Mouse (Mus musculus) left cerebral cortex, postnatal 14 days (tissue): ENCODE results near the gene Gm15737. TPM values are rescaled to one million over a fixed set of nuclear protein-coding genes. Genes with fewer than 3 reads are reported as not detected.

Source experiments
- DNase-seq, 2 experiments: peaks; one replicate each; pipeline ENCODE4 v3.0.0; 2021 to 2022; ENCODE audit warnings: low spot score in 2 of 2, mixed read lengths in 1 of 2
- intact Hi-C: fragments of 180-260 bp; cut with DNase I; formaldehyde crosslinking; loops from one replicate; pipeline ENCODE4 v1.15.1; 2025
- total RNA-seq, 2 experiments: library from RNA; stranded (reverse); gene quantifications; 2 replicates each; pipeline ENCODE4 v1.2.3; 2021

Gene Gm15737
- total RNA-seq, 2 experiments from 2014 or later, result not detected

DNA sequence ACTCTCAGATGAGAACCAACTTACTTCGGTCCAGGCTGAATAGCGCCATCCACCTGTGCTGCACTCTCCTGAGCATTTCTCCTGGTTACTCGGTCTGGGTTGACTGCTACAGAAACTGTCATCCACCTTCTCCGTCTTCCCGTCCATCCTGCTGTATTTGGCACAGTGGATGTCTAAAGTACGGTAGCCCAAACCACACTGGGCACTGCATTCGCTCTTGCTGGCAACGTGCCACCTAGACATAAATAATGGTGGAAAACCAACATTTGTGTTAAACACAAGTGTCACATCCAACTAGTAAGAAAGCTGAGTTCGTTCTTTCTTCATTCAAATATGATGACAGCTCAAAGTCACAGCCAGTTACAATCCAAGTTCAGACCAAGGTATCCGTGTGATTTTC lies 3.6 kb downstream of the Gm15737 start:
- DNase-seq, result no peak
- intact Hi-C loops, result no loop called here

DNA sequence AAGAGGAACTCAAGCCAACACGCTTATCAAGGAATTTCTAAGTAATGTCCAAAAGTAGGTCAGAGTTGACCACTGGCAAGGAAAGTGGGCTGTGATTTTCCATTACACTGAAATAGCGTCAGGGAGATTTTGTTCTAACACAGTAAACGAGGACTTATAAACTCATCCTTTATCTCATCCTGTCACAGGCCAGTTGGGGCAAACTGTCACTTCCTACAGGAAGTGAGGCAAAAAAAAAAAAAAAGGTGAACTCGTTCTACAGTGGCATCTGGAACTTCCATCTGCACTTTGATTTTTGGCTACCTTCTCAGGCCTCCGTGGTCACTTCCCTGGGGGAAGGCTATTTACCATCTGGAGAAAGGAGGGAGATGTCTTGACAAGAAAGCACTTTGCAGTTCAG lies 5.7 kb downstream of the Gm15737 start:
- DNase-seq, result no peak
- intact Hi-C loops, result no loop called here

DNA sequence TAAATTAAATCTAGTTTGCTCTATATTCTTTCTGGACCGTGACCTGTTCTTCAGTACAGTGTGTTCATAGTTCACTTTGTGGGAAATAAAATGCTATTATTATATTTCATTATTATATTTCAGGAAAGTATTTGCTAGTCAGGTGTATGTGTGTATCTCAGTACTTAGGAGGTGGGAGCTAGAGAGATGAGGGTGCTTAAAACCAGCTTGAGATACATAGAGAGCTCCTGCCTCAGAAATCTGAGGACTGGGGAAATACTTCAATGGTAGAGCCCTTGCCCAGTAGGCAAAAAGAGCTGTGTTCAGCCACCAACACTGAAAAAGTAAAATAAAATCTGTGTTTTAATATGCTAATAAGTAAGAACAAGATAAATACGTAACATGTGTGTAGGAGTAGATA lies 6.2 kb downstream of the Gm15737 start:
- intact Hi-C loops, result no loop called here
- DNase-seq, result no peak

DNA sequence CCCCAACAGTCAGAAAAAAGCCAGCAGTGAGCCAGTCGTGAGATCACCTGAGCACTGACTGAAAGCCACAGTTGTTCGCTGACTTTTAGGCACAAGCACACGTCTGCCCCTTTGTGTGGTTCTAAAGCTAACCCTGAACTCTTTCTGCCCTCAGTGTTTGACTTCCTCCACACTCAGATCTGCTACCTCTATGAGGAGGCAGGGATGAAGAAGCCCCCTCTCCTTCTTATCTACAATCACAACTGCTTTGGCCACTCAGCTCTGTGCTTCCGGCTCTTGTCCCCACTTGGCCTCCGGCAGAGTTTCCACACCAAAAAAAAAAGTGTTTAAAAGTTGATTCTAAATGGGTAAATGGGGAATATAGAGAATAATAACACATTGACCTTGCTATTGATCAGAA lies 7.0 kb downstream of the Gm15737 start:
- no peak for DNase-seq
- intact Hi-C loops, result no loop called here

DNA sequence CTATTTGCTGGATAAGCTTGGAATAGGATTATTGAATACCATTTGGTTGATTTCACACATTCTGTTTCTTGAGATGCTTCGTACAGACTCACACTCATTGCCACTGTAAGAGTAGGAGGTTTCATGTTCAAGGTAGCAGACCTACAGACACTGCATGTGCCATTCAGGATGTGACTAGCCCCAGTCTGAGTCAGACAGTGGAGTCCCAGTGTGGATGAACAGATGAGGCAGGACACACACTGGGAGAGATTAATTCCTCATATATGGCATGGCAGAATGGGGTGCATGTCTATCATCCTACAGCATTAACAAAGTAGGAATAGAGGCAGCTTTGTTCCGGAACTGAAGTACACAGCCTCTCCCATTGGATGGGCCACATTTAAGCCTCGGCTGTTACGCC lies 8.1 kb downstream of the Gm15737 start:
- DNase-seq, result no peak
- intact Hi-C loops, result no loop called here

DNA sequence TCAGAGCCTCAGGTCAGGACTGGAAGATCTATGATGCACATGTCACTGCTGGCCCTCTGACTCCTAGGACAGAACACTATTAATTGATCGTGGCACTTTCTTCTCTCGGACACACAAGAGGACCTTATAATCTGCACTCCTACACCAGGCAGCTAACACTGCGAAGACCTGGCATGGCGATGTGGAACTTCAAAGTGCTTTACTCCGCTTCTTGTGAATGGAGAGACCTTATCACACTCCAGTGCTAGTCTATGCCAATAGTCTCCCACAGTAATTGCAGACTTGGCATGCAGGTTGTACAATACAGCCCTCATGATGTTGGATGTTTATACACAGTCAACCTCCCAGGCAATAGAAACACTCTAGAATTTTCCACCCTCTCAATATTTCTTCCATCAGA lies 9.6 kb downstream of the Gm15737 start:
- intact Hi-C loops, result no loop called here
- DNase-seq, result no peak

DNA sequence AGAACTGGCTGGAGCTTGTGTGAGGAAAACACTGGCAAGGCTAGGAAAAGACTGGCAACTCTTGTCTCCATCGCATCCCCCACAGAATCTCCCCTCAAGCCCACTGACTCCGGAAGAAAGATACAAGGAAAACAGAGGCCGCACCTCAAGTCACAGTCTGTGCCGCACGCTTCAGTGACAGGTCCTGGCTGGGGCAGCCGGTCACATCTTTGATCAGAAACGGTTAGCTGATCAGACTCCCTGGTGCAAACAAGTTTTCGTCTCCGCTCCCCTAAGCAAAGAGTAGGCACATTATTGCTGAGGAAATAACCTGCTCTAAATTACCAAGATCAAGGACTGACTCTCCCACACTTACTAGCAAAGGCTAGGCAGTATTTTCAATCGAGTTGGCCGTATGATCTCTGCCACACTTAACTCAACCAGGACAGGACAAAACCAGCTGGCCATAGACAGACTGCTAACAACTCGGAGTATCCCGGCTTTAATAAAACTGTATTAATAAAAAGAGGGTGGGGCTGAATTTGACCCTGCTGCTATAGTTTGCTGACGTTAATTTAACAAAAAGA lies 10.6 kb downstream of the Gm15737 start:
- no peak for DNase-seq
- intact Hi-C loops, result no loop called here

DNA sequence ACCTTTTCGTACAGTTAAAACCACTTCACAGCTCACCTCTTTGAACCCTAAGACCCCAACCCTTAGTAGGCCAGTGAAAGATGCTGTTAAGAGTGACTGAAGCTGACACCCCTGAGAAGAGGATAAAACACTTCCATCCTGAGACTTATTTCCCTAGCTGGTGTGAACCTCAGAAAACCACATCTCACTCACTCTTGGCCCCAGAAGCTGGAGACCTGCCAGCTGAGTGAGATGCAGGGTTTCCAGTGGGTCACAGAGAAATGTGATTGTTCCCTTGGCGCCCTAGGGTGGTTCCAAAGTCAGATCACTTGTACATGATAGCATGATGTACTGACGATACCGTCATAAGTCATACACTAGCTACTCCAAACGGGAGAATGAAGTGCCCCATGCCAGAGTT lies 13.3 kb downstream of the Gm15737 start:
- intact Hi-C loops, result no loop called here
- DNase-seq, result no peak

DNA sequence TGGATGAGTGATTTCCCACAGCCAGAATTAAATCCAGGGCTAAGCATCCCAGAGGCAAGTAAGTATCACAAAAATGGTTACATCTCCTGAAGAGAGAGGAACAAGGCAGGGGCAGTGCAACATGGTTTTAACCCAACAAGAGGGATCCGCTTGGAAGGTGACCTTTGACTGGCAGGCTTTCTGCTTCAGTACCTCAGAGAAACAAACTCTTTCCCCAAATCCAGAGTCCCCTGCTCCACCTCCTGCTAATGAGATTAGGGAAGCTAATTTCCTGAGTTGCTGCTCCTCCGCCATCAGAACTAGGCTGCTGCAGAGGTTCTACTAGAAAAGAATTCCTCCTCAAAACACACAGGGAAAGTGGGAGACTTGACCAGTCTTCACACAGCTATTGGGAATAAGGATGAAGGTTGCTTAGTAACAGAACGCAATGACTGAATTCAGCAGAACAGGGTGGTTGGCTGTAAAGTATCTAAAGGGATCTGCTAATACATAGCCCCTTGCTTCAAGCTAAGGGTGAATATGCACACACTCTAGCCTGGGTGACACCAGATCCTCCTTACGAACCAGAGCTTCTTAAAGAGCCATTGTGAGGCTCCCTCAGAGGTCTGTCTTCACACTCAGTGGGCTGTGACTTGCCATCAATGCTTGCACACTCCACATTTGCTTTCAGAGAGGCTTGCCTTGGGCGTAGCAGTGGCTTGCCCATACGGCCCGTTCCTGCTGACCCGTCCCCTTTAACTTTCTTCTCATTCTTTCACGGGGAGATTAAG lies 14.2 kb downstream of the Gm15737 start:
- intact Hi-C loops, result no loop called here
- no peak for DNase-seq

DNA sequence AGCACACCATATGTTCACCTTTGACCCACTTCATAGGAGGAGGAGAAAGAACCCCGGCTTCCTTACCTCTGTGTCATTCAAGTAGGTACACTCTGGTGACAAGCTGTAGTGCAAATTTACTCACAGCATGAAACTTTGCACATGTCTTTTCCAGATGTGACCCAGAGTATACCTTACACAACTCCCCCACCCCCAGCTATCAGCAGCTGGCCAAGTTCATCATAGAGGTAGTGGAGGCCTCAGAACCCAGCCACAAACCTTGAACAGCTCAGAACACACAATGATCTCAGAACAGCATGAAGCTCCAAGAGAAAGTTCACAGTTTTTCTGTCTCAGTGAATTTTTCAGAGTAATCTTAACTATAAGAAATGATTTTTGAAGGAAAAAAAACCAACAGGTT lies 22.4 kb downstream of the Gm15737 start:
- DNase-seq, result no peak
- intact Hi-C loops, result no loop called here

DNA sequence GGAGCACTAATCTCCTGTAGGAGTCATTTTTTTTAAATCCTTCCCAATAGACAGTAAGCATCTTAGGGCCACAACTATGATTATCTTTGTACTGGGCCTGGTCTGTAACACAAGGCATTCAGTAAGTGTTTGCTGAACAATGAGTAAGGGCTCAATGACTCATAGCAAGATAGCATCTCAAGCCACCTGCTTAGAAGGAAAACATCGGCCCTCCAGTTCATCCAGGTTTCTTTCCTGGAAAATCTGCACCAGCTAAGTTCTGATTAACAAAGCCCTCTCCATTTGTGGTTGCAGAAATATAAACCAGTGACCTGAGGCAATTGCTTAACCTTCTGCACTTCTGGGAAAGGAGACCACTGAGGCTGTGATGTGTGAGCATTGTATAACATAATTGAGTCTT lies 34.9 kb downstream of the Gm15737 start:
- intact Hi-C loops, result no loop called here

DNA sequence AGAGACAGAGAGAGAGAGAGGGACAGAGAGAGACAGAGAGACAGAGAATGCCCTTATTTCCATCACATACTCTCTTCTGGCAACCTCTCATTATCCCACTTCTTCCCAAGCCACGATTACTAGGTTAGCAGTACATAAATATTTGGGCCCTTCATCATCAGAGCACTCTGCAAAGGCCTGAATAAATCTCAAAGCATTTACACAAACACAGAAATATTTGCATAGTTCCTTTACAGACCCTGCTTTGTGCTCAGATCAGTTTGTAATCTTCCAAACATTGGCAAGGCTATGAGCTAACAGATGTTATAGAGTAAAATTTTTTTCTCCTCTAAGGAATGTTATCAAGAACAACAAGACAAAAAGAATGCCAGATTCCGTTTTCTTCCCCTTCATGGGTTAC lies 35.3 kb downstream of the Gm15737 start:
- intact Hi-C loops, result no loop called here
- DNase-seq, result no peak

More for the DNA sequence above, 34.9 kb downstream of the Gm15737 start:
- DNase-seq, result no peak

DNA sequence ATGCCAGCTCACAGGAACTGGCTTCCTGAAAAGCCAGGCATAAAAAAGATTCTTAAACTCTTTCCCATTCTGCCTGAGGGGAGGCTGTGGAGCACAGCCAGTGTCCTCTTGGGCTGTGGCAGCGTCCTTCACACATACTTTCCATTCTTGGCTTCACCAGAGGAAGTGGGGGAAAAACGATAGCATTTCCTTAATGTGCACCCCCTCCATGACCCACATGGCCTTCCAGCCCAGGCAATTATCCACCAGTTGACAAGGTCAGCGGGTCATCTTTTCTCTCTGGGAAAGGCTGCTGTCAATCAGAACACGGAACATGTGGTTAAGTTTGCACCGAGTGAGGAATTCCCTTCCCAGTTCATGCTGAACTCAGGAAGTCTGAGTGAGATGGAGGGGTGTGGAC lies 36.8 kb downstream of the Gm15737 start:
- intact Hi-C loops, result no loop called here
- DNase-seq, result no peak

DNA sequence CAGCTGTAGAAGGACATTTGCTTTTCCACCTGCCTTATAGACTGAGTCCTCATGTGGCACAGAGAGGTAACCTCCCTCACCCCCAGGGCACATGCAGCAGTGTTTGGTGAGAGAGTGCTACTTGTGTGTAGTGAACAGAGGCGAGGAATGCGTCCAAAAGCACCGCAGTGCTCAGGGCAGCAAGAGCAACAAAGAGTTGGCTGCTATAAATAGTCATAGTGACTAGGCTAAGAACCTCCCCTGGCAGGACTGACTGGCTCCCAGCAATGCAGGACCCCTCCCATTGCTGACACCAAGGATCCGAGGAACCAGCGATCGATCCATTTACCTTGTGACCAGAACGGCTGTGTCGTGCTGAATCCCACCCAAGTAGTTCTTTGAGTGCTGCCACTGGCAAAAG lies 40.2 kb downstream of the Gm15737 start:
- intact Hi-C loops, result no loop called here
- DNase-seq, result no peak

DNA sequence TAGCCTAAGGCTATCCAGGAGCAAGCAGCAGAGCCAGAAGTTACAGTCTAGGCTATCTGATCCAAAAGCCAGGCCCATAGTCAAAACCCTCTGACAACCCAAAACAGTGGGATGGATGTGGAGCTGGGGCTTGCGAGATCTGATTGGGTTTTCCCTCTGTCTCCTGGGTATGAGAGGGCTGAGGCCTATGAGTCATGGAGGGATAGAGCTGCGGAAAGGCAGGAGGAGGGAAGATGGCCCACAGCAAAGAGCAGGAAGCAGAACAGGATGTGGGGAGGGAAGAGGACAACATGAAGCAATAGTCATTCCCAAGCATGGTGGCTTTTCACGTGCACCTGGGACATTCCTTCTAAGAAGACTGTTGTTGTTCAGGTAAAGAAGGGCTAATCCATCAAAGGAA lies 41.5 kb downstream of the Gm15737 start:
- intact Hi-C loops, result no loop called here
- DNase-seq, result no peak

DNA sequence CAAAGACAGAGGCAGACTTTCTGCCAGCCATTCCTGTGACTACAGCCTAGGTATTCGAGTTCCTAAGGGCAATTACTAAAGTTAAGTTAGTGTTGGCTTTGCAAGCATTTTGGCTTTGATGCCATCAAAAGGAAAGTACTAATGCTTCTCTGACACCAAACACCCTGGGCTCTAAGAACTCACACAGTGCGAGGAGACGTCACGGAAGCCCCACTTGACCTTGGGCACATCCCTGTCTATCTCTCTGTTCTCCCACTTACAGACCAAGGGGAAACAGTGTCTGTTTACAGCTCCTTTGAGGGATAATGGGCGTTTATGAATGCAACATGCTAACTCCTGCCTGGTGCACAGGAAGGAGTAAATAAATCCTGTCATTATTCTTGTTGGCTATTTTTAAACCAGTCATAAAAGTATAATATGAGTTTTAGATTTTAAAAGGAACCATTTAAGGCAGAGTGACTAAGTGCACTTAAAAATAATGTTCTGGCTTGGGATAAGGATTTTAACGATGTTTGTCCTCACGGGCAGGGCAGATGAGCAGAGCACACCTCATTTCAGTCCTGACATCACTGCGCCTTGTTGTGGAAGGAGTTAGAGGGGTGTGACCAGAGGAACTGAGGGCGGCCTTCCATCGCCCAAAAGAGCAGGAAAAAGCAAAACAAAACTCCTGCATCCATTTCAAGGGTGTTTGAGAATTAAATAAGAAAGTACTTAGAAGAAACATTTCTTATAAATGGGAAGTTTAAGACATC lies 52.0 kb downstream of the Gm15737 start:
- no peak for DNase-seq
- intact Hi-C loops, result no loop called here

DNA sequence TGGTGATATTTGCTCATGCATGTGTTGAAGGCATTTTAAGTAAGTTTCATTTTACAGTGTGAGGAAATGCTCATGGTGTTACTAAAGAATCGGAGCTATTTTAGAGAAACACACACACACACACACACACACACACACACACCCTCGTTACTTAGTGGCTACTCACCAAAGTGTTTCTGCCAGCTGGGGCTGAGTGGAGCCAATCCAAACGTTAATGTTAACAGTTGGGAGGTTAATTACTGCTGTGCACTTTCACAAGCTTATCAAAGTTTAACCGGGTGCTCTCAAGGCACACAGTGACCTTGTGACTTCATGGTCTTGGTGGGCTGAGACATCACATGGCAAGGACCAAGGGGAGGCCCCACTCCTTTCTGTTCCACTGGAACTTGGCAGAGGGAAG lies 52.7 kb downstream of the Gm15737 start:
- no peak for DNase-seq
- intact Hi-C loops, result no loop called here

DNA sequence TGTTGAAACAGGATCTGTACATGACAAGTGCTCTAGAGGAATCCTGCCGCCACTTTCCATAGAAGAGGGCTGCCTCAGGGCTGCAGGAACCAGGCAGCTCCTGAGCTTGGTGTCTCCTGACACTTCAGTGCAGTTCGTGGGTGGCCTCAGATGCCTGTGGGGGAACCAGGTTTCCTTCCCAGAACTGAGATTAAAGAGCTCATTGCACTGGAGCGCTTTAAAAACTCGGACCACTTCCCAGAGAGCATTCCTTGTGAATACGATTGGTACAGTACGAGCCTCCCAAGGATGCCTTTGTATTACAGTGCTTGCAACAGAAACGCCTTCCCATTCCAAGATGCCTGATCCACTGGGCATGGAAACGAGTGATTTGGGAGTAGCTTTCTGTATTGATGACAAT lies 55.4 kb downstream of the Gm15737 start:
- DNase-seq, result no peak
- intact Hi-C loops, result no loop called here

DNA sequence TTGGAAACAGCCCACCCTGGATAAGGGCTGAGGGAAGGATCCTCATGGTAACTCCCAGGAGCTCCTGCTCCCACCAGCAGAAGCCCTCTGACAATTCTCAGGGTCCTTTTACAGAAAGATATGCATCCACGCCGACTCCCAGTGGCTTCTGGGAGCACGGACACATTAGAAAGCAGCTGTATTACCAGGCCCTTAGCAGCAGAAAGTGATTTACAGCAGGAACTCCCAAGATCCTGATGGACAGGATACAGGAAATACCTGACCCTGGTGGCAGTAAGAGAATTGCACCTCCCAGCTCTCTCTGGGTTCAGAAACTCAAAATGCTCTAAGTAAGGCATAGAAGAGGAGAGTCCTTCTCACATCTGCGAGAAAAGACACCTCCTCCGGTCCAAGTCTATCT lies 59.1 kb downstream of the Gm15737 start:
- intact Hi-C loops, result no loop called here
- DNase-seq, result no peak
